Mouse (Mus musculus) layer of hippocampus, postnatal 36 days (tissue): ENCODE measurements at regions not wholly inside any gene's neighbourhood (a gene's known extent, or its start where the extent isn't known, plus 50 kb on each side); places are given as distances from the start of the nearest gene placed in this dataset.

Experiments
- DNase-seq, 2 experiments: peaks; one replicate each; pipeline ENCODE4 v3.0.0; 2022

GRCm38 (mm10) chr9:61268162-61268561 is 104.0 kb upstream of the Tle3 start:
- no peak for DNase-seq

- DNase-seq = no peak
Measured at GRCm38 (mm10) chr9:61268681-61269080, 103.5 kb upstream of the Tle3 start.

GRCm38 (mm10) chr9:61269151-61269870 is 102.9 kb upstream of the Tle3 start:
- DNase-seq = peak; percentile 18 to 27

GRCm38 (mm10) chr9:61271243-61271642 is 100.9 kb upstream of the Tle3 start:
- no peak for DNase-seq

GRCm38 (mm10) chr9:61271769-61272352 is 100.3 kb upstream of the Tle3 start:
- no peak for DNase-seq

GRCm38 (mm10) chr9:61274020-61274419 is 98.1 kb upstream of the Tle3 start:
- DNase-seq = no peak

GRCm38 (mm10) chr9:61277369-61278215 is 94.6 kb upstream of the Tle3 start:
- DNase-seq = peak; percentile 42

GRCm38 (mm10) chr9:61278216-61278758 is 93.9 kb upstream of the Tle3 start:
- peak; percentile 35 to 43 for DNase-seq

GRCm38 (mm10) chr9:61279044-61279543 is 93.1 kb upstream of the Tle3 start:
- DNase-seq = no peak

GRCm38 (mm10) chr9:61280856-61281582 is 91.1 kb upstream of the Tle3 start:
- no peak for DNase-seq

GRCm38 (mm10) chr9:61283311-61283710 is 88.9 kb upstream of the Tle3 start:
- DNase-seq = no peak

GRCm38 (mm10) chr9:61284201-61285021 is 87.8 kb upstream of the Tle3 start:
- peak; percentile 24 to 40 for DNase-seq

- DNase-seq = no peak
Measured at GRCm38 (mm10) chr9:61286561-61286960, 85.6 kb upstream of the Tle3 start.

GRCm38 (mm10) chr9:61289117-61289516 is 83.0 kb upstream of the Tle3 start:
- no peak for DNase-seq

GRCm38 (mm10) chr9:61289713-61290112 is 82.5 kb upstream of the Tle3 start:
- DNase-seq = no peak

GRCm38 (mm10) chr9:61291646-61292045 is 80.5 kb upstream of the Tle3 start:
- no peak for DNase-seq

GRCm38 (mm10) chr9:61292501-61292900 is 79.7 kb upstream of the Tle3 start:
- DNase-seq = no peak

- DNase-seq = no peak
Measured at GRCm38 (mm10) chr9:61293223-61293985, 78.8 kb upstream of the Tle3 start.

GRCm38 (mm10) chr9:61295001-61295400 is 77.2 kb upstream of the Tle3 start:
- no peak for DNase-seq

GRCm38 (mm10) chr9:61296311-61296947 is 75.7 kb upstream of the Tle3 start:
- no peak for DNase-seq
